Mouse (Mus musculus) mammary gland, adult 2 months (tissue): ENCODE data around the gene Spp1. TPM values are rescaled to one million over a fixed set of nuclear protein-coding genes. Genes with fewer than 3 reads are reported as not detected.

ENCODE experiments used
- polyA plus RNA-seq: library from polyadenylated mRNA; depleted of rRNA; stranded (reverse); fragments of >200 nt; gene quantifications from 2 replicates; pipeline ENCODE4 v1.2.3, GENCODE M21; 2012; ENCODE audit warnings: low replicate concordance; rRNA removed

Spp1 gene
- polyA plus RNA-seq, result 4.0 and 10.7 TPM in 2 replicates

GRCm38 (mm10) chr5:104434835-104435301 lies at the start of gene Spp1:
TSS of gene Spp1 (plus strand) at chr5:104435118.

GRCm38 (mm10) chr5:104458832-104459705 lies 24.2 kb downstream of the Spp1 start, which contains the start of gene Pkd2:
TSS of gene Pkd2 (plus strand) at chr5:104459450.

Other genes starting within 250 kb of the Spp1 start
- not detected in 2 replicates for gene Dmp1, start 232.5 kb upstream of the Spp1 start, polyA plus RNA-seq
- gene Ibsp, start 135.9 kb upstream of the Spp1 start, polyA plus RNA-seq, result not detected in 2 replicates
- gene Mepe, start 109.8 kb upstream of the Spp1 start, polyA plus RNA-seq, result not detected in 2 replicates
- 16.4 and 22.3 TPM in 2 replicates for gene Pkd2, start 24.3 kb downstream of the Spp1 start, polyA plus RNA-seq
- 1.0 and 1.2 TPM in 2 replicates for gene BC005561, start 73.2 kb downstream of the Spp1 start, polyA plus RNA-seq